Mouse (Mus musculus) hindbrain, embryonic 14.5 days (tissue): Measurements from ENCODE around the gene March1. TPM values are rescaled to one million over a fixed set of nuclear protein-coding genes. Genes with fewer than 3 reads are reported as not detected.

ENCODE experiments used
- ATAC-seq: fragments of 200-750 bp; cut with Nextera tagmentation; 2 replicates; pipeline ENCODE4 v1.8.0; 2017; ENCODE audit warnings: moderate number of reproducible peaks, mild to moderate bottlenecking, moderate TSS enrichment, moderate library complexity; ENCODE audit not compliant: low FRiP score
- DNase-seq: peaks from one replicate; pipeline ENCODE4 v3.0.0-alpha.2; 2015; ENCODE audit warnings: low spot score
- H3K27ac ChIP-seq: fragments of 300-500 bp; sonication (generic); 2 replicates; pipeline ENCODE4 v1.5.1; 2014; ENCODE audit warnings: mild to moderate bottlenecking, moderate library complexity
- H3K27me3 ChIP-seq: fragments of 300-500 bp; sonication (generic); 2 replicates; pipeline ENCODE4 v1.6.1; 2014; ENCODE audit warnings: mild to moderate bottlenecking, low read length, mixed read lengths; ENCODE audit not compliant: control insufficient read depth, insufficient read depth
- H3K36me3 ChIP-seq: fragments of 300-500 bp; sonication (generic); replicated peaks from 2 replicates; pipeline ENCODE4 v1.6.1; 2014; ENCODE audit not compliant: control insufficient read depth, insufficient read depth
- H3K4me1 ChIP-seq: fragments of 300-500 bp; sonication (generic); replicated peaks from 2 replicates; pipeline ENCODE4 v1.6.1; 2014; ENCODE audit warnings: antibody characterized with exemption, low read length, mixed read lengths; ENCODE audit not compliant: control insufficient read depth, insufficient read depth
- H3K4me2 ChIP-seq: fragments of 300-500 bp; sonication (generic); replicated peaks from 2 replicates; pipeline ENCODE4 v1.6.1; 2014; ENCODE audit warnings: mild to moderate bottlenecking, moderate library complexity
- H3K4me3 ChIP-seq: fragments of 300-500 bp; sonication (generic); replicated peaks from 2 replicates; pipeline ENCODE4 v1.5.1; 2014; ENCODE audit warnings: mild to moderate bottlenecking, low read length
- H3K9ac ChIP-seq: fragments of 300-500 bp; sonication (generic); 2 replicates; pipeline ENCODE4 v1.6.1; 2014
- H3K9me3 ChIP-seq: fragments of 300-500 bp; sonication (generic); 2 replicates; pipeline ENCODE4 v1.6.1; 2016; ENCODE audit warnings: low read length; ENCODE audit not compliant: control insufficient read depth
- WGBS: fragments of 180-500 bp; shearing (Covaris S2); extraction: QIAGEN DNeasy Blood & Tissue Kit; methylation state at CpG from one replicate; pipeline ENCODE4 v1.1.7; 2014; 5-methylcytosine and 5-hydroxymethylcytosine counted together
- polyA plus RNA-seq: library from polyadenylated mRNA; unstranded; fragments of >200 nt; fragmentation: Nextera tagmentation; extraction: Ambion mirVana; gene quantifications from 2 replicates; pipeline ENCODE4 v1.2.1, GENCODE M21; 2014

The March1 gene
- polyA plus RNA-seq, 1 experiment from 2014 or later: 48.2 TPM

- H3K4me1 ChIP-seq: no peaks in the 10 kb centered on the region
- no peak overlapping the region for H3K9ac ChIP-seq
- DNase-seq (no peak), ATAC-seq (no peak)
- WGBS: 55% methylated on average over 2 of the region's 2 CpGs
- H3K27me3 ChIP-seq: no peaks in the 10 kb centered on the region
- no peak overlapping the region for H3K4me2 ChIP-seq
- H3K27ac ChIP-seq: no peak overlapping the region
- H3K4me3 ChIP-seq: no peak overlapping the region
- H3K36me3 ChIP-seq: no peaks in the 10 kb centered on the region
- no peaks in the 10 kb centered on the region for H3K9me3 ChIP-seq
These were observed 44.2 kb downstream of the March1 start for GRCm38 (mm10) chr8:65661885-65662284.

- H3K4me3 ChIP-seq: no peak overlapping the region
- 87% methylated on average over 2 of the region's 2 CpGs for WGBS
These were observed 48.1 kb downstream of the March1 start for GRCm38 (mm10) chr8:65665786-65666185.

GRCm38 (mm10) chr8:65743066-65743465, 125.4 kb downstream of the March1 start:
- Histone ChIP-seq H3K9me3 (no peaks in the 10 kb centered on the region), H3K4me2 (no peak overlapping the region), H3K9ac (no peak overlapping the region), H3K27me3 (no peaks in the 10 kb centered on the region), H3K4me1 (no peaks in the 10 kb centered on the region), H3K4me3 (no peak overlapping the region), H3K27ac (no peak overlapping the region), H3K36me3 (no peaks in the 10 kb centered on the region)
- no peak for ATAC-seq
- DNase-seq: no peak

More at GRCm38 (mm10) chr8:65665786-65666185, 48.1 kb downstream of the March1 start:
- no peaks in the 10 kb centered on the region for H3K4me1 ChIP-seq
- H3K4me2 ChIP-seq: no peak overlapping the region
- ATAC-seq (no peak), DNase-seq (no peak)
- H3K27ac ChIP-seq: no peak overlapping the region
- H3K27me3 ChIP-seq: no peaks in the 10 kb centered on the region
- H3K9me3 ChIP-seq: no peaks in the 10 kb centered on the region
- no peak overlapping the region for H3K9ac ChIP-seq
- H3K36me3 ChIP-seq: no peaks in the 10 kb centered on the region

GRCm38 (mm10) chr8:65775815-65776214, 158.1 kb downstream of the March1 start:
- no peak overlapping the region for H3K4me2 ChIP-seq
- no peak for ATAC-seq
- H3K27me3 ChIP-seq: no peaks in the 10 kb centered on the region
- DNase-seq: no peak
- no peak overlapping the region for H3K27ac ChIP-seq
- no peaks in the 10 kb centered on the region for H3K4me1 ChIP-seq
- no peak overlapping the region for H3K9ac ChIP-seq
- no peaks in the 10 kb centered on the region for H3K36me3 ChIP-seq
- H3K9me3 ChIP-seq: no peaks in the 10 kb centered on the region
- H3K4me3 ChIP-seq: no peak overlapping the region
- 44% methylated on average over 2 of the region's 2 CpGs for WGBS

GRCm38 (mm10) chr8:65781156-65781555, 163.5 kb downstream of the March1 start:
- Histone ChIP-seq H3K4me3 (no peak overlapping the region), H3K9me3 (no peaks in the 10 kb centered on the region), H3K9ac (no peak overlapping the region), H3K27ac (no peak overlapping the region), H3K27me3 (no peaks in the 10 kb centered on the region), H3K4me2 (no peak overlapping the region), H3K36me3 (no peaks in the 10 kb centered on the region), H3K4me1 (no peaks in the 10 kb centered on the region)
- ATAC-seq (no peak), DNase-seq (no peak)
- WGBS: 72% methylated on average over 5 of the region's 5 CpGs

GRCm38 (mm10) chr8:65812971-65813370, 195.3 kb downstream of the March1 start:
- 86% methylated on average over 2 of the region's 2 CpGs for WGBS

GRCm38 (mm10) chr8:65922294-65923019, 304.8 kb downstream of the March1 start:
- DNase-seq (peak; percentile 54), ATAC-seq (peak; percentile 62; the same call in 1 of the 2 replicates)
- no peaks in the 10 kb centered on the region for H3K27me3 ChIP-seq
- no peaks in the 10 kb centered on the region for H3K36me3 ChIP-seq
- H3K4me3 ChIP-seq: no peak overlapping the region
- H3K4me1 ChIP-seq: no peaks in the 10 kb centered on the region
- 73% methylated on average over 3 of the region's 3 CpGs for WGBS
- H3K4me2 ChIP-seq: no peak overlapping the region
- H3K27ac ChIP-seq: no peak overlapping the region
- H3K9ac ChIP-seq: no peak overlapping the region
- 0 out of 2 replicates have a peak, but pooled peaks cover 3% of the 10 kb centered on the region for H3K9me3 ChIP-seq

More at GRCm38 (mm10) chr8:65812971-65813370, 195.3 kb downstream of the March1 start:
- H3K4me1 ChIP-seq: no peaks in the 10 kb centered on the region
- H3K27me3 ChIP-seq: no peaks in the 10 kb centered on the region
- H3K36me3 ChIP-seq: no peaks in the 10 kb centered on the region
- no peaks in the 10 kb centered on the region for H3K9me3 ChIP-seq
- no peak overlapping the region for H3K4me2 ChIP-seq
- H3K27ac ChIP-seq: no peak overlapping the region
- H3K9ac ChIP-seq: no peak overlapping the region
- no peak overlapping the region for H3K4me3 ChIP-seq
- ATAC-seq: no peak
- no peak for DNase-seq

GRCm38 (mm10) chr8:65956948-65957347, 339.2 kb downstream of the March1 start:
- no peak for DNase-seq

GRCm38 (mm10) chr8:65957492-65957891, 339.8 kb downstream of the March1 start:
- H3K4me2 ChIP-seq: no peak overlapping the region
- no peaks in the 10 kb centered on the region for H3K4me1 ChIP-seq
- no peak overlapping the region for H3K27ac ChIP-seq
- ATAC-seq (no peak), DNase-seq (no peak)
- H3K36me3 ChIP-seq: no peaks in the 10 kb centered on the region
- H3K9ac ChIP-seq: no peak overlapping the region
- H3K4me3 ChIP-seq: no peak overlapping the region
- no peaks in the 10 kb centered on the region; the same call in 1 of the 2 replicates for H3K9me3 ChIP-seq
- H3K27me3 ChIP-seq: no peaks in the 10 kb centered on the region

More at GRCm38 (mm10) chr8:65956948-65957347, 339.2 kb downstream of the March1 start:
- no peak overlapping the region for H3K27ac ChIP-seq
- no peaks in the 10 kb centered on the region for H3K4me1 ChIP-seq
- no peaks in the 10 kb centered on the region for H3K27me3 ChIP-seq
- H3K9ac ChIP-seq: no peak overlapping the region
- no peaks in the 10 kb centered on the region for H3K36me3 ChIP-seq
- no peak overlapping the region for H3K4me2 ChIP-seq
- WGBS: 19% methylated on average over 5 of the region's 5 CpGs
- no peak overlapping the region for H3K4me3 ChIP-seq
- ATAC-seq: no peak
- no peaks in the 10 kb centered on the region; the same call in 1 of the 2 replicates for H3K9me3 ChIP-seq
